Mouse (Mus musculus) hindbrain, embryonic 16.5 days (tissue): ENCODE measurements at regions not wholly inside any gene's neighbourhood (a gene's known extent, or its start where the extent isn't known, plus 50 kb on each side); places are given as distances from the start of the nearest gene placed in this dataset.

ENCODE experiments used
- ATAC-seq: fragments of 200-750 bp; cut with Nextera tagmentation; 2 replicates; pipeline ENCODE4 v1.8.0; 2017; ENCODE audit warnings: moderate TSS enrichment, moderate library complexity
- H3K27ac ChIP-seq: fragments of 300-500 bp; sonication (generic); 2 replicates; pipeline ENCODE4 v1.5.1; 2014; ENCODE audit warnings: low read depth, mild to moderate bottlenecking, control low read depth, low read length, moderate library complexity
- H3K27me3 ChIP-seq: fragments of 300-500 bp; sonication (generic); replicated peaks from 2 replicates; pipeline ENCODE4 v1.6.1; 2014; ENCODE audit warnings: low read length; ENCODE audit not compliant: control insufficient read depth, insufficient read depth
- H3K36me3 ChIP-seq: fragments of 300-500 bp; sonication (generic); 2 replicates; pipeline ENCODE4 v1.6.1; 2014; ENCODE audit warnings: mild to moderate bottlenecking, low read length, moderate library complexity, mixed read lengths; ENCODE audit not compliant: control insufficient read depth, insufficient read depth
- H3K4me1 ChIP-seq: fragments of 300-500 bp; sonication (generic); 2 replicates; pipeline ENCODE4 v1.6.1; 2014; ENCODE audit warnings: low read depth, low read length; ENCODE audit not compliant: control insufficient read depth, insufficient read depth
- H3K4me2 ChIP-seq: fragments of 300-500 bp; sonication (generic); 2 replicates; pipeline ENCODE4 v1.6.1; 2014; ENCODE audit warnings: mild to moderate bottlenecking, low read length, control low read depth, moderate library complexity
- H3K4me3 ChIP-seq: fragments of 300-500 bp; sonication (generic); 2 replicates; pipeline ENCODE4 v1.5.1; 2014; ENCODE audit warnings: mild to moderate bottlenecking, low read length, control low read depth, moderate library complexity
- H3K9ac ChIP-seq: fragments of 300-500 bp; sonication (generic); 2 replicates; pipeline ENCODE4 v1.6.1; 2014; ENCODE audit warnings: low read depth, mild to moderate bottlenecking, control low read depth, low read length, moderate library complexity
- H3K9me3 ChIP-seq: fragments of 300-500 bp; sonication (generic); 2 replicates; pipeline ENCODE4 v1.6.1; 2014; ENCODE audit warnings: mild to moderate bottlenecking, low read length, moderate library complexity; ENCODE audit not compliant: control insufficient read depth
- WGBS: fragments of 180-500 bp; shearing (Covaris S2); extraction: QIAGEN DNeasy Blood & Tissue Kit; methylation state at CpG from one replicate; pipeline ENCODE4 v1.1.7; 2014; 5-methylcytosine and 5-hydroxymethylcytosine counted together

DNA sequence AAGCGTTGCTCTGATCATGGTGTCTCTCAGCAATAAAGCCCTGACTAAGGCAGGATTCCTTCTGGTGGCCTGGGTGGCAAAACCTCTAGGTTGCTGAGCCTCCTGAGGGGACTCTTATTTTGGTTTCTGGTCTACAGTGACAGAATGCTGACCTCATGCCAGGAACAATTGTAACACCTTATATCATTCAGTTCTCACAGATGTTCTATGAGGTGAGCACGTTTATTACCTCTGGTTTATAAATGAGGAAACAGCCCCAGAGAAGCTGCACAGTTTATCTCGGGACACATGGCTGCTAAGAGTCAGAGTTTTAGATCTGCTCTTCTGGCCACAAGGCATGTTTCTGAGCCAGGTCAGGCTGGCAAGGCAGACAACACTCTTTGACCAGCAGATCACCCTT, 324.3 kb downstream of the Bcl11a start:
- Histone ChIP-seq H3K4me2 (no peak overlapping the region), H3K4me3 (no peak overlapping the region), H3K4me1 (no peaks in the 10 kb centered on the region), H3K27me3 (no peaks in the 10 kb centered on the region), H3K9me3 (no peaks in the 10 kb centered on the region), H3K36me3 (no peaks in the 10 kb centered on the region), H3K9ac (no peak overlapping the region), H3K27ac (no peak overlapping the region)
- no peak for ATAC-seq
- WGBS, result 64% methylated on average over 3 of the region's 3 CpGs

DNA sequence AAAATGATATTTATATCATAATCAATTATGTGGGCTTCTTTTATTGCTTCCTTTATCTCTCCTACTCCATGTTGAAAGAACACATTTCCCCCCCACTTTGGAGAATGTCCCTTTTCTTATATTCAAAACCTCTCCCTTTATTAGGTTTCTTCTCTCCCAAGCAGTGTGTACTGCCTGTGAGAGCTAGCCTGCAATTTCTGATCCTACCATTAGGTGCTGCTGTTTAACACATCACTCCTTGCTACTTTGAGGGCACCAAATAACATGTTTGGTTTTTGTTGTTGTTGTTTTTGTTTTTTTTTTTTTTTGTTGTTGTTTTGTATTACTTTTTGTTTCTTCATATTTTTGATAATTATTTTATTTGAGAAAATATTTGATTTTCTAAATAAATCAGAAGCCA, 336.9 kb downstream of the Bcl11a start:
- ATAC-seq, result no peak
- H3K4me2 ChIP-seq, result no peak overlapping the region

DNA sequence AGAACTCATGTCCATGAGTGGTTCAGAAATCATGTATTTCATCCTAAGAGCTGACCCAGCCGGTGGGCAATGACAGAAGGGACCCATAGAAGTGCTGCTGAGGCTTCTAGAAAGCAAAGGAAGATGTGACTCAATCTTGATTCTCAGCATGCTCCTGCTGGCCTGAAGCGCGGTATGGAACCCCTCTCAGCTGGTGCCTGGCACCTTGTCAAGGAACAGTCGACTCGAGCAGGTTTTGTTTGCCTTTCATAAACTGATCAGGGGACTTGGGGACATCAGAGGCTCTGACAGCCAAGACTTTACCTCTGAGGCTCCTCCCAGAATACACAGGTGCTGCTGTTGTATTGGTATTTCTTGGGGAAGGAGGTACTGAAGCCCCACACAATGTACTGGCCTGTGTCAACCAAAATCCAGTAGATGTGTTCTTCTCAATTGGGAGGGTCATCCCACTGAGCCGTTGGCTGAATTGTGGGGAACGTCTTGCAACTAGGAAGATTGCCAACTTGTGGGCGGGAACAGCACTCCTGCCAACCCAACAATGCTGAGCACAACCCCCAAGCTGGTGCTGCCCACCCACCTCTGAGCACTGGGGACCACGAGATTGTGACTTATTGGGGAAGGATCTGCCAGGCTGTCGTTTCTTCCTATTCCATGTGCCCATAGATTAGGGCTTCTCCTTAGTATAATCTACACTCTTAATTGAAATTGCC, 344.4 kb downstream of the Bcl11a start:
- H3K4me2 ChIP-seq, result no peak overlapping the region
- no peaks in the 10 kb centered on the region; the same call in none of the 2 replicates for H3K9me3 ChIP-seq
- no peak overlapping the region for H3K9ac ChIP-seq
- H3K4me3 ChIP-seq, result no peak overlapping the region
- no peak overlapping the region for H3K27ac ChIP-seq
- no peaks in the 10 kb centered on the region for H3K27me3 ChIP-seq
- ATAC-seq, result 0 out of 2 replicates have a peak, but pooled peaks have one; percentile 27
- no peaks in the 10 kb centered on the region for H3K36me3 ChIP-seq
- no peaks in the 10 kb centered on the region for H3K4me1 ChIP-seq
- WGBS, result 60% methylated on average over 10 of the region's 10 CpGs

More for the DNA sequence above, 336.9 kb downstream of the Bcl11a start:
- H3K4me3 ChIP-seq, result no peak overlapping the region
- H3K9me3 ChIP-seq, result no peaks in the 10 kb centered on the region; the same call in none of the 2 replicates
- no peak overlapping the region for H3K27ac ChIP-seq
- no peaks in the 10 kb centered on the region for H3K27me3 ChIP-seq
- H3K4me1 ChIP-seq, result no peaks in the 10 kb centered on the region
- no peak overlapping the region for H3K9ac ChIP-seq
- H3K36me3 ChIP-seq, result no peaks in the 10 kb centered on the region

DNA sequence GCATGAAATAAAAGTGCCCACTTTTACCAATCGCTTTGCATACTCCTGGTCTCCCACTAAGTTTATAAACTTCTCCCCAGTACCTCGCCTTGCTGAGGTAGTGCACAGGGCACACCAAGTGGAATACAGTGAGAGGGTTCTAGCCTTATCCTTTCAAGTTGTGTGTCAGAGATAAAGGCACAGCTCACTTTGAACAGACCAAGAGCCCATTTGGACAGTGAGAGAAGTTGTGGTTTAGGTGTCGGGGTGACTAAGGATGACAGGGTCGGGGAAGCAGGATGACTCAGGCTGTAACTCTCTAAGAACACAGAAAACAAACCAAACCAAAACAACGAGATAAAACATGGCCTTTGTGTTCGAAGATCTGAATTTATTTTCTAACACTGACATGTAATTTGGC, 345.4 kb downstream of the Bcl11a start:
- H3K27ac ChIP-seq, result no peak overlapping the region
- WGBS, result 85% methylated on average over 6 of the region's 6 CpGs
- no peaks in the 10 kb centered on the region for H3K27me3 ChIP-seq
- H3K9ac ChIP-seq, result no peak overlapping the region
- H3K4me3 ChIP-seq, result no peak overlapping the region
- no peaks in the 10 kb centered on the region for H3K36me3 ChIP-seq
- no peak for ATAC-seq
- H3K9me3 ChIP-seq, result no peaks in the 10 kb centered on the region
- no peaks in the 10 kb centered on the region for H3K4me1 ChIP-seq
- no peak overlapping the region for H3K4me2 ChIP-seq

- Histone ChIP-seq H3K27me3 (no peaks in the 10 kb centered on the region), H3K4me1 (no peaks in the 10 kb centered on the region), H3K36me3 (no peaks in the 10 kb centered on the region), H3K4me2 (no peak overlapping the region), H3K9me3 (no peaks in the 10 kb centered on the region), H3K9ac (no peak overlapping the region), H3K4me3 (no peak overlapping the region), H3K27ac (no peak overlapping the region)
- no peak for ATAC-seq
- WGBS, result 37% methylated on average over 5 of the region's 5 CpGs
Observed at GRCm38 (mm10) chr11:24426995-24427883, 349.4 kb downstream of the Bcl11a start.

GRCm38 (mm10) chr11:24448608-24449007, 370.8 kb downstream of the Bcl11a start:
- Histone ChIP-seq H3K27me3 (no peaks in the 10 kb centered on the region), H3K4me2 (no peak overlapping the region), H3K27ac (no peak overlapping the region), H3K4me3 (no peak overlapping the region), H3K4me1 (no peaks in the 10 kb centered on the region), H3K9me3 (no peaks in the 10 kb centered on the region), H3K9ac (no peak overlapping the region), H3K36me3 (no peaks in the 10 kb centered on the region)
- WGBS, result 85% methylated on average over 1 of the region's 1 CpGs
- ATAC-seq, result no peak

DNA sequence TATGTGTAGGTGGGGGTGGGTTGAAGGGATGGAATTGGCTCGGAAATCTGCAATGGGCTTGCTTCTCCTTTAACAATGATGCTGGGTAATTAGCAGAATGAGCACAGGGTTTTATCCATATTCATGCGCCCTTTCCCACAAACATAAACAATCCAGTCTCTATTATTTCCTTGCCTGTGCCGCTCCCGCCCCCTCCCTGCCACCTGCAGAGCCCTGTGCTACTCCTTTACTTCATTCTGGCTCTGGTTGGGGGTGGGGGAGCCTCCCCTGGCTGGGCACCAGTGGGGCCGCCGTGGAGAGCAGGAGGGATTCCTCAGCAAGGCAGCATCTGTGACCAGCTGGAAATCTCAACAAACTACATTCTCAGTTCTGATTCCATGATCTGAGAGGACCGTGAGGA, 374.4 kb downstream of the Bcl11a start:
- H3K4me1 ChIP-seq, result no peaks in the 10 kb centered on the region
- peak overlapping the region; percentile 22; the same call in 1 of the 2 replicates for H3K4me2 ChIP-seq
- WGBS, result 12% methylated on average over 7 of the region's 7 CpGs
- H3K27ac ChIP-seq, result no peak overlapping the region
- no peaks in the 10 kb centered on the region for H3K27me3 ChIP-seq
- ATAC-seq, result peak; percentile 34; the same call in 1 of the 2 replicates
- no peaks in the 10 kb centered on the region for H3K36me3 ChIP-seq
- no peak overlapping the region for H3K9ac ChIP-seq
- H3K4me3 ChIP-seq, result no peak overlapping the region
- H3K9me3 ChIP-seq, result no peaks in the 10 kb centered on the region

GRCm38 (mm10) chr11:24464642-24465041, 386.8 kb downstream of the Bcl11a start:
- Histone ChIP-seq H3K4me1 (no peaks in the 10 kb centered on the region), H3K4me2 (no peak overlapping the region), H3K36me3 (no peaks in the 10 kb centered on the region), H3K27ac (no peak overlapping the region), H3K9ac (no peak overlapping the region), H3K9me3 (no peaks in the 10 kb centered on the region), H3K27me3 (no peaks in the 10 kb centered on the region), H3K4me3 (no peak overlapping the region)
- no peak for ATAC-seq
- WGBS, result 76% methylated on average over 4 of the region's 4 CpGs

GRCm38 (mm10) chr11:24467458-24467857, 389.6 kb downstream of the Bcl11a start:
- ATAC-seq, result no peak
- no peaks in the 10 kb centered on the region for H3K27me3 ChIP-seq
- 91% methylated on average over 8 of the region's 8 CpGs for WGBS
- H3K9me3 ChIP-seq, result no peaks in the 10 kb centered on the region
- no peak overlapping the region for H3K4me2 ChIP-seq
- no peak overlapping the region for H3K4me3 ChIP-seq
- no peak overlapping the region for H3K27ac ChIP-seq
- H3K36me3 ChIP-seq, result no peaks in the 10 kb centered on the region
- no peaks in the 10 kb centered on the region for H3K4me1 ChIP-seq
- no peak overlapping the region for H3K9ac ChIP-seq
